Mouse (Mus musculus): Measurements from ENCODE around the gene Uap1l1. TPM values are rescaled to one million over a fixed set of nuclear protein-coding genes. Genes with fewer than 3 reads are reported as not detected.

Gene Uap1l1
- total and polyA plus RNA-seq, 3 experiments, result 4.7 to 12.6 TPM; not detected in 1

DNA sequence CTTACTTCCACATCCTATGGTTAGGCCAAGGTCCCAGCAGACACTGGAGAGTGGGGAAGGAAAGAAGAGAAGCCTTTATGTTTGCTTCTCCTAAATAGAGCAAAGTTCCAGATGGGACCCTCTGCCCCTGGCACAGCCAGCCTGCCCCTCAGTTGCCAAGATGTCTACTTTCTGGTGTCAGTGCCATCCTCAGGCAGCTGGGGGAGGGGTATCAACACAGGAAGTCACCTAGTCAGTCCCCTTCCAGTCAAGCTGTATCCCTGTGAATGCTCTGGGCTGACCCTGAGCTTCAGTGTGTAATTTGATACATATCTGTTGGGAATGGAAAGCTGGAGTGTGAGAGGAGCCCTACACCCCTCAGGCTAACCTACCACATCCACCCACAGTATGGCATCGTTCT is 31.5 kb upstream of the Uap1l1 start:
- no peaks in the 10 kb centered on the region for H3K4me1 ChIP-seq (ENCODE audit: control insufficient read depth in 1 of 2, insufficient read depth in 2 of 2, low read length in 2 of 2)

GRCm38 (mm10) chr2:25396597-25396983 is 31.1 kb upstream of the Uap1l1 start:
- H3K36me3 ChIP-seq (ENCODE audit: control insufficient read depth in 1 of 2, insufficient read depth in 2 of 2, low read length in 2 of 2), result no peaks in the 10 kb centered on the region
- H3K4me1 ChIP-seq (ENCODE audit: control insufficient read depth in 1 of 2, insufficient read depth in 2 of 2, low read length in 2 of 2), result no peaks in the 10 kb centered on the region
- H3K9me3 ChIP-seq (replicated peaks; ENCODE audit: insufficient read depth, low read length), result no peaks in the 10 kb centered on the region
- no peak for TF ChIP-seq MYB (IDR thresholded peaks at IDR 0.05; ENCODE audit: low read depth, low read length)
- no peak for TF ChIP-seq UBTF (IDR thresholded peaks at IDR 0.05; ENCODE audit: borderline replicate concordance, insufficient read depth, low read depth, low read length)
- no peak for TF ChIP-seq ZKSCAN1 (IDR thresholded peaks at IDR 0.05; ENCODE audit: low read depth, low read length)
- TF ChIP-seq MAX (IDR thresholded peaks at IDR 0.05; ENCODE audit: low read length), result no peak
- no peak for TF ChIP-seq NELFE (IDR thresholded peaks at IDR 0.05; ENCODE audit: low read depth, low read length)
- no peak for TF ChIP-seq POLR2A (IDR thresholded peaks at IDR 0.05; ENCODE audit: control insufficient read depth in 1 of 2, insufficient read depth in 1 of 2, low read depth in 1 of 2, low read length in 2 of 2, poor library complexity in 1 of 2)
- no peak for TF ChIP-seq MYC (IDR thresholded peaks at IDR 0.05; ENCODE audit: low read depth, low read length)
- no peak for TF ChIP-seq RAD21 (IDR thresholded peaks at IDR 0.05; ENCODE audit: low read depth, low read length)
- no peak for TF ChIP-seq CHD2 (IDR thresholded peaks at IDR 0.05; ENCODE audit: low read length)
- no peak for TF ChIP-seq POLR2AphosphoS5 (IDR thresholded peaks at IDR 0.05; ENCODE audit: borderline replicate concordance, low read depth, low read length)
- no peak for TF ChIP-seq MAFK (IDR thresholded peaks at IDR 0.05; ENCODE audit: borderline replicate concordance, low read depth, low read length)
- TF ChIP-seq SIN3A (IDR thresholded peaks at IDR 0.05; ENCODE audit: low read length), result no peak
- TF ChIP-seq GABPA (IDR thresholded peaks at IDR 0.05; ENCODE audit: low read depth, low read length), result no peak
- TF ChIP-seq TBP (IDR thresholded peaks at IDR 0.05; ENCODE audit: low read depth, low read length), result no peak
- no peak for TF ChIP-seq JUND (IDR thresholded peaks at IDR 0.05; ENCODE audit: low read depth, low read length)
- no peak for TF ChIP-seq EP300 (IDR thresholded peaks at IDR 0.05; ENCODE audit: low read depth in 1 of 2, low read length in 2 of 2)
- no peak for DNase-seq (ENCODE audit: low read depth, low spot score)
- H3K4me3 ChIP-seq (ENCODE audit: control insufficient read depth in 1 of 2, insufficient read depth in 1 of 2, low read depth in 2 of 2, low read length in 2 of 2), result no peak overlapping the region
- H3K27ac ChIP-seq (ENCODE audit: control insufficient read depth, low read depth, low read length), result no peak overlapping the region
- H3K79me2 ChIP-seq (ENCODE audit: control insufficient read depth, insufficient read depth, low read length, poor library complexity), result no peaks in the 10 kb centered on the region
- H3K9ac ChIP-seq (ENCODE audit: control insufficient read depth, low read depth, low read length, poor library complexity, severe bottlenecking), result no peak overlapping the region
- peaks cover 4 to 6% of the 10 kb centered on the region in 2 experiments; a peak in 3 of 4 replicates for H3K27me3 ChIP-seq (ENCODE audit: control insufficient read depth in 1 of 2, insufficient read depth in 2 of 2, low read length in 2 of 2)

More for the DNA sequence above, 31.5 kb upstream of the Uap1l1 start:
- no peak for TF ChIP-seq SIN3A (IDR thresholded peaks at IDR 0.05; ENCODE audit: low read length)
- TF ChIP-seq TAL1 (IDR thresholded peaks at IDR 0.05; ENCODE audit: low read length), result no peak
- no peak for TF ChIP-seq NRF1 (IDR thresholded peaks at IDR 0.05; ENCODE audit: insufficient read depth, low read depth, low read length, poor library complexity, severe bottlenecking)
- no peak for TF ChIP-seq MXI1 (IDR thresholded peaks at IDR 0.05; ENCODE audit: low read depth, low read length)
- no peak for TF ChIP-seq KAT2A (conservative IDR thresholded peaks at IDR 0.05; ENCODE audit: low read depth, low read length)
- TF ChIP-seq TCF12 (IDR thresholded peaks at IDR 0.05; ENCODE audit: low read depth, low read length), result no peak
- no peak for TF ChIP-seq USF2 (IDR thresholded peaks at IDR 0.05; ENCODE audit: borderline replicate concordance in 1 of 2, insufficient read depth in 1 of 2, low read depth in 1 of 2, low read length in 2 of 2)
- TF ChIP-seq MYC (IDR thresholded peaks at IDR 0.05; ENCODE audit: low read depth, low read length), result no peak
- TF ChIP-seq NELFE (IDR thresholded peaks at IDR 0.05; ENCODE audit: low read depth, low read length), result no peak
- Histone ChIP-seq H3K27me3 (ENCODE audit: control insufficient read depth in 1 of 2, insufficient read depth in 2 of 2, low read length in 2 of 2) (peaks cover 4 to 6% of the 10 kb centered on the region in 2 experiments; a peak in 3 of 4 replicates), H3K9me3 (replicated peaks; ENCODE audit: insufficient read depth, low read length) (no peaks in the 10 kb centered on the region), H3K4me3 (ENCODE audit: control insufficient read depth in 1 of 2, insufficient read depth in 1 of 2, low read depth in 2 of 2, low read length in 2 of 2) (no peak overlapping the region), H3K9ac (ENCODE audit: control insufficient read depth, low read depth, low read length, poor library complexity, severe bottlenecking) (no peak overlapping the region), H3K36me3 (ENCODE audit: control insufficient read depth in 1 of 2, insufficient read depth in 2 of 2, low read length in 2 of 2) (no peaks in the 10 kb centered on the region), H3K27ac (ENCODE audit: control insufficient read depth, low read depth, low read length) (no peak overlapping the region), H3K79me2 (ENCODE audit: control insufficient read depth, insufficient read depth, low read length, poor library complexity) (no peaks in the 10 kb centered on the region)
- no peak for DNase-seq (ENCODE audit: low read depth, low spot score)

Measured in MEL (cell line).